Mouse (Mus musculus): ENCODE results near the gene Lrrc31.

DNA sequence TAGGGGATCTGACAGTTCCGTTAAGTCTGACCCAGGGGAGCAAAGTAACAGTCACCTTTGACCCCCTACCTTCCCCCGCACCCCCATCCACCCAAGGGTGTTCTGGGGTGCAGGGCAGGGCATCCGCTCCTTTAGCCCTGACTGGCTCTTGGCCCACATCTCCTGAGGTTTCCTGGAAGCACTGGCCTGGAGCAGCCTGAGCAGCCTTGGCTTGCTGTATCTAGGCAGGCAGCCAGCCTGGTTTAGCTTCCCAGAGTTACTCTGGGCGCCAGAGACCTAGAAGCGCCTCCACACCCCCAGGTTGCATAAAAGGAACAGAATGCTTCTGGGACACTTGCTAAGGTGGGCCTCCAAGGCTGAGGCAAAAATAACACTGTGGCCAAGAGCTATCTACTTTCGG, 41.7 kb upstream of the Lrrc31 start:
- TF ChIP-seq POLR2A (IDR thresholded peaks at IDR 0.05; ENCODE audit: low read depth, low read length) (no peak), CTCF (conservative IDR thresholded peaks at IDR 0.05; ENCODE audit: insufficient read depth, insufficient read length, low read depth, low read length) (no peak)

All from kidney, adult 2 months (tissue).